Mouse (Mus musculus) CD4-positive, CD25-positive, alpha-beta regulatory T cell (primary cell): ENCODE results near the gene Fos. TPM values are rescaled to one million over a fixed set of nuclear protein-coding genes. Genes with fewer than 3 reads are reported as not detected.

Experiments used
- polyA plus RNA-seq: library from polyadenylated mRNA; unstranded; fragments of 100-300 nt; shearing (Covaris generic); gene quantifications from one replicate; pipeline ENCODE4 v1.2.1, GENCODE M21; 2017

Gene Fos
- polyA plus RNA-seq: 26.5 TPM

DNA sequence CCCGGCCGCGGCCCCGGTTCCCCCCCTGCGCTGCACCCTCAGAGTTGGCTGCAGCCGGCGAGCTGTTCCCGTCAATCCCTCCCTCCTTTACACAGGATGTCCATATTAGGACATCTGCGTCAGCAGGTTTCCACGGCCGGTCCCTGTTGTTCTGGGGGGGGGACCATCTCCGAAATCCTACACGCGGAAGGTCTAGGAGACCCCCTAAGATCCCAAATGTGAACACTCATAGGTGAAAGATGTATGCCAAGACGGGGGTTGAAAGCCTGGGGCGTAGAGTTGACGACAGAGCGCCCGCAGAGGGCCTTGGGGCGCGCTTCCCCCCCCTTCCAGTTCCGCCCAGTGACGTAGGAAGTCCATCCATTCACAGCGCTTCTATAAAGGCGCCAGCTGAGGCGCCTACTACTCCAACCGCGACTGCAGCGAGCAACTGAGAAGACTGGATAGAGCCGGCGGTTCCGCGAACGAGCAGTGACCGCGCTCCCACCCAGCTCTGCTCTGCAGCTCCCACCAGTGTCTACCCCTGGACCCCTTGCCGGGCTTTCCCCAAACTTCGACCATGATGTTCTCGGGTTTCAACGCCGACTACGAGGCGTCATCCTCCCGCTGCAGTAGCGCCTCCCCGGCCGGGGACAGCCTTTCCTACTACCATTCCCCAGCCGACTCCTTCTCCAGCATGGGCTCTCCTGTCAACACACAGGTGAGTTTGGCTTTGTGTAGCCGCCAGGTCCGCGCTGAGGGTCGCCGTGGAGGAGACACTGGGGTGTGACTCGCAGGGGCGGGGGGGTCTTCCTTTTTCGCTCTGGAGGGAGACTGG lies at the start of gene Fos:
TSS of gene Fos (plus strand) at position 410 of the 817 bp plus-strand sequence.

Other genes starting within 250 kb of the Fos start
- gene Mlh3, start 203.3 kb upstream of the Fos start, polyA plus RNA-seq: 16.0 TPM
- 82.4 TPM for gene Acyp1, start 185.5 kb upstream of the Fos start, polyA plus RNA-seq
- 0.12 TPM for gene Zc2hc1c, start 185.3 kb upstream of the Fos start, polyA plus RNA-seq
- 28.5 TPM for gene Nek9, start 134.5 kb upstream of the Fos start, polyA plus RNA-seq
- gene Tmed10, start 99.0 kb upstream of the Fos start, polyA plus RNA-seq: 169 TPM
- gene Jdp2, start 125.1 kb downstream of the Fos start, polyA plus RNA-seq: 5.2 TPM
- gene Batf, start 212.8 kb downstream of the Fos start, polyA plus RNA-seq: 146 TPM